Mouse (Mus musculus): ENCODE measurements at regions not wholly inside any gene's neighbourhood (a gene's known extent, or its start where the extent isn't known, plus 50 kb on each side); places are given as distances from the start of the nearest gene placed in this dataset.

GRCm38 (mm10) chr13:28839084-28839483, 114.4 kb downstream of the Sox4 start:
- TF ChIP-seq CTCF (IDR thresholded peaks at IDR 0.05; ENCODE audit: low read depth) (no peak), EP300 (IDR thresholded peaks at IDR 0.05; ENCODE audit: low read depth) (no peak)
